ENCODE assay signal across 8 mouse cellular contexts in the genomic region with DNA sequence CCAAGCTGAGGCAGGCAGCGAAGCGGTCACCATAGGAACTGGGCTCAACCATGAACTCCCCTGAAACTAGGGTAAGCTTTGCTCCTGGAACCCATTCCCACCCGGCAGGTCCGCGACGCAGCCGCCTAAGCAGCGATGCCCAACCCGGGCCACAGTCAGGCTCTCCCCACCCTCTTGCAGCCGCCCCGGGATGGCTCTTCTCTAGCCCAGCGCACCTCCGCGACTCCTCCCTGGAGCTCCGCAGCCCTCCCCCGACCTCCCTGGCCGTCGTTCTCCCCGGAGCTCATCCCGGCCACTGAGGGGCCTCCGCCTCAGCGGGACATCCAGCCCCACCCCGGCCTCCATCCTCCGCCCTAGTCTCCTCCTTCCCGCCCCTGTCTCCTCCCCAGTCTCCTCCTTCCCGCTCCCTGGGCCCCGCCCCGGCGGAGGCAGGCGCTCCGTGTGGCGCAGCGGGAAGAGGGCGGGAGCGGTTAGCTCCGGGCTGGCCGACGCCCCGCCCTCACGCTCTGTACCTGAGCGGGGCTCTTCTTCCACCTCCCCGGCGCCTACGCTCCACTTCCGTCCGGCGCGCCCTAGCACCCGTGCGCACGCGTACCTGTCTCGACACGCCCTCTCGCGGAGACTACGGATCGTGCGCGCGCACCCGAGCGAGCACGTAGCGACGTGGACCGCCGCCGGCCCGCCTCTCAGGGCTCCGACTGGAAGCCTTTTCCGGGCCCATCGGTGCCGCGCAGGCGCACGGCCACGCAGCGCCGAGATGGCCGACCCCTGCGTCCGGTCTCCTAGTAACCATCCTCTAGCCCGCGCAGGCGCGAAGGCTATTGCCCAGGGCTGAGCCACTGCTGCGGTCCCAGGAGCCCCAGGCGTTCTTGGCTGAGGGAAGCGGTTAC. TPM values are rescaled to one million over a fixed set of nuclear protein-coding genes. Genes with fewer than 3 reads are reported as not detected.
DNase-seq lines count a peak whose midpoint lies in the region; ATAC-seq and TF ChIP-seq lines count a peak whose summit lies in the region.

No protein-coding gene starts in this region.

- no peaks in the 10 kb centered on the region for H3K9me3 ChIP-seq in embryonic facial prominence, embryonic 14.5 days (ENCODE audit: control insufficient read depth, low read length)
- H3K9me3 ChIP-seq in limb, embryonic 13.5 days, result no peaks in the 10 kb centered on the region; the same call in 1 of the 2 replicates
- H3K9me3 ChIP-seq in midbrain, embryonic 16.5 days (replicated peaks; ENCODE audit: control insufficient read depth, low read length, poor library complexity, severe bottlenecking), result no peaks in the 10 kb centered on the region; the same call in 1 of the 2 replicates

- 1% methylated on average over 43 of the region's 90 CpGs for WGBS in embryonic facial prominence, embryonic 14.5 days
- under 1% methylated on average over 87 of the region's 90 CpGs for WGBS in heart, adult 2 months
- under 1% methylated on average over 87 of the region's 90 CpGs for WGBS in limb, embryonic 13.5 days
- WGBS in midbrain, embryonic 16.5 days, result under 1% methylated on average over 81 of the region's 90 CpGs

- 0 out of 2 replicates have a peak, but pooled peaks have one; percentile 46 for TF ChIP-seq EP300 in heart, adult 2 months (IDR thresholded peaks at IDR 0.05; ENCODE audit: insufficient read depth, low read depth, low read length)

- peak overlapping the region; percentile 66 for H3K4me3 ChIP-seq in embryonic facial prominence, embryonic 14.5 days (ENCODE audit: low read depth, low read length)
- peak overlapping the region; percentile 81 for H3K4me3 ChIP-seq in heart, adult 2 months
- peak overlapping the region; percentile 68 for H3K4me3 ChIP-seq in limb, embryonic 13.5 days
- peak overlapping the region; percentile 80 for H3K4me3 ChIP-seq in midbrain, embryonic 16.5 days (ENCODE audit: low read depth, low read length)

- peak overlapping the region; percentile 81 for H3K27ac ChIP-seq in embryonic facial prominence, embryonic 14.5 days (replicated peaks; ENCODE audit: low read depth, low read length)
- H3K27ac ChIP-seq in heart, adult 2 months, result peak overlapping the region; percentile 92
- H3K27ac ChIP-seq in limb, embryonic 13.5 days, result peak overlapping the region; percentile 70
- peak overlapping the region; percentile 94 for H3K27ac ChIP-seq in midbrain, embryonic 16.5 days (ENCODE audit: low read length)

- peaks cover 5% of the 10 kb centered on the region; the same call in 1 of the 2 replicates for H3K4me1 ChIP-seq in embryonic facial prominence, embryonic 14.5 days (ENCODE audit: control insufficient read depth, insufficient read depth, low read length)
- H3K4me1 ChIP-seq in heart, adult 2 months (ENCODE audit: control insufficient read depth, insufficient read depth, low read length), result no peaks in the 10 kb centered on the region; the same call in 1 of the 2 replicates
- peaks cover 8% of the 10 kb centered on the region for H3K4me1 ChIP-seq in limb, embryonic 13.5 days
- H3K4me1 ChIP-seq in midbrain, embryonic 16.5 days (ENCODE audit: control insufficient read depth, insufficient read depth, low read length), result peaks cover 9% of the 10 kb centered on the region

- peak overlapping the region; percentile 76 for H3K9ac ChIP-seq in embryonic facial prominence, embryonic 14.5 days (ENCODE audit: low read depth, low read length)
- peak overlapping the region; percentile 80 for H3K9ac ChIP-seq in heart, adult 2 months (ENCODE audit: low read depth, low read length)
- H3K9ac ChIP-seq in limb, embryonic 13.5 days, result peak overlapping the region; percentile 74
- peak overlapping the region; percentile 84 for H3K9ac ChIP-seq in midbrain, embryonic 16.5 days (ENCODE audit: low read depth, low read length)

- peak; percentile 52 for TF ChIP-seq CTCF in heart, adult 2 months (IDR thresholded peaks at IDR 0.05)

- DNase-seq in 3T3-L1 (ENCODE audit: low read depth, low spot score), result peak; percentile 98
- DNase-seq in adrenal gland, postnatal 4 days (ENCODE audit: low spot score in 2 of 2), result peak; percentile 98
- DNase-seq in embryonic facial prominence, embryonic 14.5 days (ENCODE audit: low spot score), result peak; percentile 99
- peak; percentile 99 to 100 for DNase-seq in heart, adult 2 months
- DNase-seq in kidney, adult 8-10 months, result peak; percentile 99 to 100
- peak; percentile 98 to 99 for DNase-seq in spleen, postnatal 10 days (ENCODE audit: low spot score in 2 of 2)

- peak overlapping the region; percentile 83 for H3K4me2 ChIP-seq in embryonic facial prominence, embryonic 14.5 days (ENCODE audit: low read depth, low read length)
- peak overlapping the region; percentile 78 for H3K4me2 ChIP-seq in limb, embryonic 13.5 days (replicated peaks)
- peak overlapping the region; percentile 82 for H3K4me2 ChIP-seq in midbrain, embryonic 16.5 days (ENCODE audit: low read length)

- peak; percentile 98 for ATAC-seq in embryonic facial prominence, embryonic 14.5 days (ENCODE audit: low read depth)
- peak; percentile 98 for ATAC-seq in limb, embryonic 13.5 days (ENCODE audit: low FRiP score, low read depth)
- peak; percentile 98 for ATAC-seq in midbrain, embryonic 16.5 days

- peak; percentile 91 for TF ChIP-seq POLR2A in heart, adult 2 months (IDR thresholded peaks at IDR 0.05; ENCODE audit: insufficient read depth, low read depth, low read length)

- H3K27me3 ChIP-seq in embryonic facial prominence, embryonic 14.5 days (replicated peaks; ENCODE audit: control insufficient read depth, insufficient read depth, low read length), result no peaks in the 10 kb centered on the region
- no peaks in the 10 kb centered on the region for H3K27me3 ChIP-seq in heart, adult 2 months (ENCODE audit: control insufficient read depth, insufficient read depth, low read length)
- H3K27me3 ChIP-seq in limb, embryonic 13.5 days, result peaks cover 7% of the 10 kb centered on the region; the same call in 1 of the 2 replicates
- H3K27me3 ChIP-seq in midbrain, embryonic 16.5 days (ENCODE audit: control insufficient read depth, insufficient read depth, low read depth, low read length), result peaks cover 6% of the 10 kb centered on the region; the same call in 1 of the 2 replicates

- no peaks in the 10 kb centered on the region for H3K36me3 ChIP-seq in embryonic facial prominence, embryonic 14.5 days (ENCODE audit: control insufficient read depth, insufficient read depth, low read length)
- no peaks in the 10 kb centered on the region for H3K36me3 ChIP-seq in heart, adult 2 months (ENCODE audit: control insufficient read depth, insufficient read depth, low read length)
- H3K36me3 ChIP-seq in limb, embryonic 13.5 days, result no peaks in the 10 kb centered on the region
- H3K36me3 ChIP-seq in midbrain, embryonic 16.5 days (ENCODE audit: control insufficient read depth, insufficient read depth, low read length), result no peaks in the 10 kb centered on the region

- intact Hi-C loops in heart, adult 2 months (cut with DNase I), result loop anchor here (1.0 to 2.0 kb wide), 2 partner anchors 26 to 132 kb away; a partner anchor contains a TSS

- H3K79me2 ChIP-seq in heart, adult 2 months (replicated peaks; ENCODE audit: control insufficient read depth, insufficient read depth, low read length), result no peaks in the 10 kb centered on the region

RNA-seq across cellular contexts. Expression of a gene that starts 1.5 kb away (rescaled TPM):
- total RNA-seq in adrenal gland, postnatal 4 days (2021), result 1 to 10 TPM; 4.6 to 5.9 TPM
- 5.3 and 7.2 TPM in 2 replicates for polyA plus RNA-seq in embryonic facial prominence, embryonic 14.5 days (2014; fragmentation: Nextera tagmentation; extraction: Ambion mirVana)
- 1 to 10 TPM; 3.7 to 4.1 TPM for total RNA-seq in heart, adult 2 months (2021)
- polyA plus RNA-seq in heart, adult 2 months (2012; rRNA removed), result 0.80 and 1.6 TPM in 2 replicates
- polyA plus RNA-seq in limb, embryonic 13.5 days (2015; fragmentation: Nextera tagmentation; extraction: Ambion mirVana), result 5.8 and 7.5 TPM in 2 replicates
- polyA plus RNA-seq in midbrain, embryonic 16.5 days (2015; fragmentation: Nextera tagmentation; extraction: Ambion mirVana), result 17.0 and 23.4 TPM in 2 replicates

RNA-seq across cellular contexts. Expression of a gene that starts 6.8 kb away (rescaled TPM):
- 10 to 100 TPM; 13.4 to 14.6 TPM for total RNA-seq in adrenal gland, postnatal 4 days (2021)
- 9.6 TPM in 2 replicates for polyA plus RNA-seq in embryonic facial prominence, embryonic 14.5 days (2014; fragmentation: Nextera tagmentation; extraction: Ambion mirVana)
- 10 to 100 TPM; 11.6 to 13.2 TPM for total RNA-seq in heart, adult 2 months (2021)
- polyA plus RNA-seq in heart, adult 2 months (2012; rRNA removed), result 6.8 and 6.9 TPM in 2 replicates
- 8.5 and 9.2 TPM in 2 replicates for polyA plus RNA-seq in limb, embryonic 13.5 days (2015; fragmentation: Nextera tagmentation; extraction: Ambion mirVana)
- 8.6 and 8.8 TPM in 2 replicates for polyA plus RNA-seq in midbrain, embryonic 16.5 days (2015; fragmentation: Nextera tagmentation; extraction: Ambion mirVana)

RNA-seq across cellular contexts. Expression of a gene that starts 25.5 kb away (rescaled TPM):
- 10 to 100 TPM; 22.7 to 23.6 TPM for total RNA-seq in adrenal gland, postnatal 4 days (2021)
- polyA plus RNA-seq in embryonic facial prominence, embryonic 14.5 days (2014; fragmentation: Nextera tagmentation; extraction: Ambion mirVana), result 22.1 and 22.6 TPM in 2 replicates
- 1 to 10 TPM; 3.3 to 3.5 TPM for total RNA-seq in heart, adult 2 months (2021)
- 2.3 and 4.5 TPM in 2 replicates for polyA plus RNA-seq in heart, adult 2 months (2012; rRNA removed)
- 25.6 and 27.2 TPM in 2 replicates for polyA plus RNA-seq in limb, embryonic 13.5 days (2015; fragmentation: Nextera tagmentation; extraction: Ambion mirVana)
- polyA plus RNA-seq in midbrain, embryonic 16.5 days (2015; fragmentation: Nextera tagmentation; extraction: Ambion mirVana), result 13.8 and 14.0 TPM in 2 replicates

RNA-seq across cellular contexts. Expression of a gene that starts 25.5 kb away (rescaled TPM):
- 100 to 1,000 TPM; 184 to 212 TPM for total RNA-seq in adrenal gland, postnatal 4 days (2021)
- polyA plus RNA-seq in embryonic facial prominence, embryonic 14.5 days (2014; fragmentation: Nextera tagmentation; extraction: Ambion mirVana), result 263 and 284 TPM in 2 replicates
- total RNA-seq in heart, adult 2 months (2021), result 100 to 1,000 TPM; 374 to 447 TPM
- 130 and 191 TPM in 2 replicates for polyA plus RNA-seq in heart, adult 2 months (2012; rRNA removed)
- 245 and 275 TPM in 2 replicates for polyA plus RNA-seq in limb, embryonic 13.5 days (2015; fragmentation: Nextera tagmentation; extraction: Ambion mirVana)
- 229 and 231 TPM in 2 replicates for polyA plus RNA-seq in midbrain, embryonic 16.5 days (2015; fragmentation: Nextera tagmentation; extraction: Ambion mirVana)

RNA-seq across cellular contexts. Expression of a gene that starts 51.5 kb away (rescaled TPM):
- total RNA-seq in adrenal gland, postnatal 4 days (2021), result not detected
- polyA plus RNA-seq in embryonic facial prominence, embryonic 14.5 days (2014; fragmentation: Nextera tagmentation; extraction: Ambion mirVana), result 0.11 TPM in 1 of 2 replicates, not detected in the other
- total RNA-seq in heart, adult 2 months (2021), result not detected
- polyA plus RNA-seq in heart, adult 2 months (2012; rRNA removed), result not detected in 2 replicates
- not detected in 2 replicates for polyA plus RNA-seq in limb, embryonic 13.5 days (2015; fragmentation: Nextera tagmentation; extraction: Ambion mirVana)
- polyA plus RNA-seq in midbrain, embryonic 16.5 days (2015; fragmentation: Nextera tagmentation; extraction: Ambion mirVana), result not detected in 2 replicates

Comparison
In these comparisons a context has a peak if more than half of its experiments do, and no peak if none do; other contexts are left out.
1. Peak in every context shown above with its lines: DNase-seq, ATAC-seq, H3K4me3 ChIP-seq and H3K27ac ChIP-seq.